Comparison of ENCODE assay signal across 10 mouse cellular contexts in genomic region chr5:146920314-146921161, GRCm38 (mm10). TPM values are rescaled to one million over a fixed set of nuclear protein-coding genes. Genes with fewer than 3 reads are reported as not detected.
A peak's percentile ranks its signal among the peaks of the same experiment; 100 is the strongest.
DNase-seq lines count a peak whose midpoint lies in the region; ATAC-seq and TF ChIP-seq lines count a peak whose summit lies in the region.
"Had no signal": no experiment of that assay in that cellular context is flagged by ENCODE, and none has a peak within 500 bp of the region (broad histone marks: within the 10 kb centered on the region; RNA-seq: fewer than 3 reads in every experiment).

No protein-coding gene starts in this region.

- WGBS in heart, embryonic 16.5 days: 6% methylated on average over 23 of the region's 27 CpGs
- WGBS in embryonic facial prominence, embryonic 12.5 days: 3% methylated on average over 23 of the region's 27 CpGs
- 3% methylated on average over 23 of the region's 27 CpGs for WGBS in intestine, embryonic 16.5 days
- 4% methylated on average over 24 of the region's 27 CpGs for WGBS in midbrain, postnatal 0 days

- H3K9ac ChIP-seq in heart, embryonic 16.5 days (ENCODE audit: low read length): no peak overlapping the region
- peak overlapping the region; percentile 36 for H3K9ac ChIP-seq in embryonic facial prominence, embryonic 12.5 days
- H3K9ac ChIP-seq in intestine, embryonic 16.5 days (ENCODE audit: low read depth, low read length): peak overlapping the region; percentile 37; the same call in 1 of the 2 replicates
- peak overlapping the region; percentile 47 for H3K9ac ChIP-seq in midbrain, postnatal 0 days (replicated peaks; ENCODE audit: low read length, poor library complexity, severe bottlenecking)

- TF ChIP-seq CTCF in midbrain, postnatal 0 days (IDR thresholded peaks at IDR 0.05): no peak

- peaks cover 3% of the 10 kb centered on the region; the same call in 1 of the 2 replicates for H3K27me3 ChIP-seq in heart, embryonic 16.5 days (ENCODE audit: control insufficient read depth, insufficient read depth, low read length)
- no peaks in the 10 kb centered on the region for H3K27me3 ChIP-seq in embryonic facial prominence, embryonic 12.5 days
- H3K27me3 ChIP-seq in intestine, embryonic 16.5 days (replicated peaks; ENCODE audit: control insufficient read depth, insufficient read depth, low read length): no peaks in the 10 kb centered on the region
- H3K27me3 ChIP-seq in midbrain, postnatal 0 days (ENCODE audit: insufficient read depth, low read length): no peaks in the 10 kb centered on the region

- peak overlapping the region; percentile 28 for H3K4me3 ChIP-seq in heart, embryonic 16.5 days (ENCODE audit: low read length)
- H3K4me3 ChIP-seq in embryonic facial prominence, embryonic 12.5 days: peak overlapping the region; percentile 34
- H3K4me3 ChIP-seq in intestine, embryonic 16.5 days (ENCODE audit: low read length): peak overlapping the region; percentile 33
- peak overlapping the region; percentile 29 for H3K4me3 ChIP-seq in midbrain, postnatal 0 days (ENCODE audit: low read depth, low read length)

- H3K27ac ChIP-seq in heart, embryonic 16.5 days (ENCODE audit: low read length): no peak overlapping the region
- no peak overlapping the region for H3K27ac ChIP-seq in embryonic facial prominence, embryonic 12.5 days
- H3K27ac ChIP-seq in intestine, embryonic 16.5 days (ENCODE audit: low read length): no peak overlapping the region
- H3K27ac ChIP-seq in midbrain, postnatal 0 days (ENCODE audit: low read depth, low read length): no peak overlapping the region

- no peak for DNase-seq in heart, adult 11 months
- DNase-seq in midbrain, postnatal 0 days (ENCODE audit: low spot score): no peak
- DNase-seq in adrenal gland, postnatal 25 days: no peak
- no peak for DNase-seq in urinary bladder, postnatal 36 days (ENCODE audit: low spot score in 2 of 2)
- DNase-seq in cerebellum, postnatal 25 days: no peak
- DNase-seq: heart, adult 18-20 months; right cerebral cortex, postnatal 25 days had no signal

- peaks cover 7% of the 10 kb centered on the region; the same call in 1 of the 2 replicates for H3K4me1 ChIP-seq in heart, embryonic 16.5 days (ENCODE audit: control insufficient read depth, insufficient read depth, low read length)
- H3K4me1 ChIP-seq in embryonic facial prominence, embryonic 12.5 days: peaks cover 8% of the 10 kb centered on the region
- H3K4me1 ChIP-seq in intestine, embryonic 16.5 days (ENCODE audit: control insufficient read depth, insufficient read depth, low read length): peaks cover 14% of the 10 kb centered on the region
- no peaks in the 10 kb centered on the region for H3K4me1 ChIP-seq in midbrain, postnatal 0 days (ENCODE audit: insufficient read depth, low read length)

- peaks cover 2% of the 10 kb centered on the region; the same call in 1 of the 2 replicates for H3K9me3 ChIP-seq in heart, embryonic 16.5 days (replicated peaks; ENCODE audit: control insufficient read depth, low read length)
- no peaks in the 10 kb centered on the region for H3K9me3 ChIP-seq in embryonic facial prominence, embryonic 12.5 days
- H3K9me3 ChIP-seq in intestine, embryonic 16.5 days (ENCODE audit: control insufficient read depth, low read length): no peaks in the 10 kb centered on the region
- no peaks in the 10 kb centered on the region for H3K9me3 ChIP-seq in midbrain, postnatal 0 days (ENCODE audit: low read length)

- peak overlapping the region; percentile 62 for H3K4me2 ChIP-seq in heart, embryonic 16.5 days (ENCODE audit: low read depth, low read length)
- peak overlapping the region; percentile 73 for H3K4me2 ChIP-seq in embryonic facial prominence, embryonic 12.5 days (replicated peaks)
- peak overlapping the region; percentile 60 for H3K4me2 ChIP-seq in intestine, embryonic 16.5 days (ENCODE audit: low read depth, low read length)
- peak overlapping the region; percentile 55 for H3K4me2 ChIP-seq in midbrain, postnatal 0 days (ENCODE audit: low read depth, low read length, poor library complexity, severe bottlenecking)

- no peaks in the 10 kb centered on the region for H3K36me3 ChIP-seq in heart, embryonic 16.5 days (ENCODE audit: control insufficient read depth, insufficient read depth)
- no peaks in the 10 kb centered on the region for H3K36me3 ChIP-seq in embryonic facial prominence, embryonic 12.5 days
- H3K36me3 ChIP-seq in intestine, embryonic 16.5 days (ENCODE audit: control insufficient read depth, insufficient read depth, low read length): no peaks in the 10 kb centered on the region
- no peaks in the 10 kb centered on the region for H3K36me3 ChIP-seq in midbrain, postnatal 0 days (ENCODE audit: insufficient read depth, low read length)

- no peak for ATAC-seq in heart, embryonic 16.5 days (replicated peaks; ENCODE audit: extremely low read depth, insufficient read depth, low FRiP score)
- peak; percentile 29 for ATAC-seq in embryonic facial prominence, embryonic 12.5 days (ENCODE audit: insufficient number of reproducible peaks, insufficient read depth, low FRiP score, low TSS enrichment)
- ATAC-seq in intestine, embryonic 16.5 days: peak; percentile 47; the same call in 1 of the 2 replicates
- ATAC-seq in midbrain, postnatal 0 days (ENCODE audit: low FRiP score): 0 out of 2 replicates have a peak, but pooled peaks have one; percentile 54

RNA-seq across cellular contexts. Expression of gene Gtf3a, which starts 27.9 kb away (rescaled TPM):
- polyA plus RNA-seq in heart, embryonic 16.5 days (2015; fragmentation: Nextera tagmentation; extraction: Ambion mirVana): 83.4 and 86.0 TPM in 2 replicates
- 110 and 116 TPM in 2 replicates for polyA plus RNA-seq in embryonic facial prominence, embryonic 12.5 days (2016; fragmentation: Nextera tagmentation; extraction: Ambion mirVana)
- polyA plus RNA-seq in intestine, embryonic 16.5 days (2015; fragmentation: Nextera tagmentation; extraction: Ambion mirVana): 127 and 136 TPM in 2 replicates
- 61.3 and 64.8 TPM in 2 replicates for total RNA-seq in midbrain, postnatal 0 days (2014; rRNA removed)
- 102 and 104 TPM in 2 replicates for polyA plus RNA-seq in midbrain, postnatal 0 days (2015; fragmentation: Nextera tagmentation; extraction: Ambion mirVana)
- total RNA-seq in adrenal gland, postnatal 25 days (2021): 34.9 and 36.1 TPM in 2 replicates

RNA-seq across cellular contexts. Expression of gene Mtif3, which starts 43.1 kb away (rescaled TPM):
- polyA plus RNA-seq in heart, embryonic 16.5 days (2015; fragmentation: Nextera tagmentation; extraction: Ambion mirVana): 21.8 and 24.9 TPM in 2 replicates
- 25.2 and 29.7 TPM in 2 replicates for polyA plus RNA-seq in embryonic facial prominence, embryonic 12.5 days (2016; fragmentation: Nextera tagmentation; extraction: Ambion mirVana)
- polyA plus RNA-seq in intestine, embryonic 16.5 days (2015; fragmentation: Nextera tagmentation; extraction: Ambion mirVana): 28.8 and 31.1 TPM in 2 replicates
- 15.8 and 25.8 TPM in 2 replicates for total RNA-seq in midbrain, postnatal 0 days (2014; rRNA removed)
- 17.1 and 20.5 TPM in 2 replicates for polyA plus RNA-seq in midbrain, postnatal 0 days (2015; fragmentation: Nextera tagmentation; extraction: Ambion mirVana)
- 30.4 and 40.9 TPM in 2 replicates for total RNA-seq in adrenal gland, postnatal 25 days (2021)
